Mouse (Mus musculus): ENCODE data around the gene Kcna2.
A peak's percentile ranks its signal among the peaks of the same experiment; 100 is the strongest.

Gene Kcna2

GRCm38 (mm10) chr3:107101787-107102651 lies 1.1 kb downstream of the Kcna2 start:
- DNase-seq (ENCODE audit: low spot score): peak; percentile 59

- no peak for DNase-seq (ENCODE audit: low spot score)
These were observed 2.1 kb downstream of the Kcna2 start for GRCm38 (mm10) chr3:107103041-107103440.

DNA sequence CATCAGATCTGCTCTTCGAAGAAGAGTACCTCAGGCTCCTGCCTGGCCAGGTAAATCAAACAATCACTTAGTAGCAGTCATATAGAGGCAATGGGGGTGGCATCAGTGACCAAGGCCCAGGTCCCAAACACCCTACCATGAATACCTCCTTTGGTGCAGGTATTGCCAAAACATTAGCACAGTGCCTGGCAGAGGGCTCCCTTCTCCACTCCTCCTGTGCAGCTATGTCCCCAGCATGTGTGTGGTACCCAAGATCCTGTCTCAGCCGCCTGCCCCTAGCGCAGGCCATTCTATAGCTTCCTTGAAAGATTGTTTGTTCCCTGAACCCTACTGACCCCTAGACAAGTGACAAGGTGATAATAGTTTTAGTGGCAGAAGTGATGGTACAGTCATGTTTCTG lies 2.5 kb downstream of the Kcna2 start:
- DNase-seq (ENCODE audit: low spot score): no peak

GRCm38 (mm10) chr3:107105986-107106385 lies 5.0 kb downstream of the Kcna2 start:
- no peak for DNase-seq (ENCODE audit: low spot score)

- DNase-seq (ENCODE audit: low spot score): no peak
These were observed 11.6 kb downstream of the Kcna2 start for GRCm38 (mm10) chr3:107112498-107112897.

GRCm38 (mm10) chr3:107112932-107113659 lies 12.2 kb downstream of the Kcna2 start:
- no peak for DNase-seq (ENCODE audit: low spot score)

DNA sequence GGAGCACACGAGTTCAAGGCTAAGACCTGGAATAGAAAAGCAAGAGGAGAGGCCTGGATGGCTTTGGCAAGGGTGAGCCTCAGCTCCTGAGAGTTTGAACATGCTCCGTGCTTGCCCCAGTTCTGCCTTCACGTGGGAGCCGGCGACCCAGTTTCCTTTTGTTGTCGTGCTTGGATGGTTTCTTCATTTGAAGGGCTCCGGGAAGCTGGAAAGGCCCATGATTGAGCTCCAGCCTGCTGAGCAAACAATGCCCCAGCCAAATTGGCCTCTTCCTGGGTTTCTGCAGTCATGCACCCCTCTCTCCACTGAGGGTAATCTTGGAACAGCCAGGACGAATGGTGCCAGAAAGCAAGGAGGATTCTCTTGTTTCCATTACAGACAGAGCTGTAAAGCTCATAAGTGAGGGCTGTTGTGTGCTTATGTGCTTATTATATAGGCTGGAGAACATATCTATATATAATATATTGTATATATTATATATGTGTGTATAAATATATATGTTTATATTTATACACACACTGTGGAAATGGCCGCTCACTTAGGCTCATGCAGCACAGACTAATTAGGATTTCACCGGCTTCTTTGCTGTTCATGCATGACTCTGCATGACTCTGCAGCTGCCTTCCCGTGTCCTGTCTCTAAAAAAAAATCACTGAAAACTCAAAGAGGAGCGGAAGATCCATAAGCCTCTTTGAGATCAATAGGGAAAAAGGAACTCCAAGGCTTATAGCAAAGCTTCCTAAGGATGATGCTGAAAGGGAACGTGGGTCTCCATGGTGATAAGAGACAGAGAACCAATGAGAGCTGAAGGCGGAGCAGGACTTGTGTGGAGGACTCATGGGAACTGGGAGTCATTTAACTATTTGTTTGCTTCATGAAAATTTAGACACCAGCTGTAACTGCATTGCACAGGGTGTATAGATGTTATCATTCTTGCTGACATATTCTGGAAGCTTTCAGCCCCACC lies 13.1 kb downstream of the Kcna2 start:
- DNase-seq (ENCODE audit: low spot score): peak; percentile 13

DNA sequence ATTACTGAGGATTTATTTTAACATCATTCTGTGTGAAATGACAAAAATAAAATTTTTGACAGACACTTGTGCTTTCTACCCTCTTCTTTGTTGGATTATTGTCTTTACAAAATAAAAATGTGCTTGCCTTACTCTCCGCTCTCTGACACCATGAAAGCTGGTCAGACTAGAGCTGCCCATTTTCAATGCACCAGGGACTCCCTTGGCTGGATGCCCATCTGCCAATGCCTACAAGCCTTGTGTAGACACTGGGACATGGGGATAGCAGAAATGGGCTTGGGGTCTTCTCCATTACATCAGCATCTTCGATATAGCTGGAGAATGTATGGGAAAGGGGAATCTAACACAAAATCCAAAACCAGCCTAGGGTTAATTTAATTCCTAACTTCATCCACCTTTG lies 14.0 kb downstream of the Kcna2 start:
- no peak for DNase-seq (ENCODE audit: low spot score)

- no peak for DNase-seq (ENCODE audit: low spot score)
These were observed 14.8 kb downstream of the Kcna2 start for GRCm38 (mm10) chr3:107115746-107116145.

DNA sequence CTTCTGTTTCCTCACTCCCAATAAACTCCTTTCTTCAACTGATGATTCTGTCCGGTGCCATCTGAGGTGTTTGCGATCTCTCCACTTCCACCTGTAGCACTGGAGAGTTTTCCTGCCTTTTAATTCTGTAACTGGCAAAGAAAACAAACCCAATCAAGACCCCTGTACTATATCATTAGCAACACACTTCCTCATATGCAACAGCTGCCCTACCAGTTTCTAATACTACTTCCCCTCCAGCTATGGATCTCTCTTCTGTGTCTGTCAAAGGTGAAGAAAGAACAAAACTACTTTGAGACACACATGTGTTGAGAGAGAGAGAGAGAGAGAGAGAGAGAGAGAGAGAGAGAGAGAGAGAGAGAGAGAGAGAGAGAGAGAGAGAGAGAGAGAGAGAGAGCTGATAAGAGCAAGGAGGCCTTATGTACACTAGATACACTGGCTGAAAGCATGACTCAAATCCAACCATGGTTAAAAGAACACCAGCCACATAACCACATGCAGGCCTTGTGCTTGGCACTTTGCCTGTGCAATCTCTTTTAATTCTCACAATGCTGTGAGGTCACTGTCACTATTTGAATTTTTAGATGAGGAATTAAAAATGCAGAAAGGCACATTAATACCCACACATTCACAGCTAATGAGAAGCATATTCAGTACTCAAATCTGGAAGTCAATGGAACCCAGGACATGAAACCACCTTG lies 19.1 kb downstream of the Kcna2 start:
- no peak for DNase-seq (ENCODE audit: low spot score)

DNA sequence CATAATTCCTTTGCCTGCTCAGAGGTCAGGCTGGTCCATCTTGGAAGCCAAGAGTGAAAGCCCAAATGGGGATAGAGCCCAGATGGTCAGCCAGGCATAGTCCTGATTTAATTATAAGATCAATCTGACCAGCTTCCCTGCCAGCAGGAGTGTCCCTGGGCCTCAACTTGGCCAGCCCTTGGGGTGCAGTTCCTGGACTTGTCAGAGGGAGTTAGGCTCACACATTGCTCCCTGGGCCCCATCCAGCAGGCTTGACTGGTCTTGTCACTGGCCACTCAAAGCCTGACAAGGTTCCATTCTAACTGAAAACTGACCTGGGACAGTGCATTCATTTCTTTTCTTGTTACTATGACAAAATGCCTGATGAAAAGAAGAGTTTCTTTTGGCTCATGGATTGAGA lies 21.4 kb downstream of the Kcna2 start:
- DNase-seq (ENCODE audit: low spot score): no peak

GRCm38 (mm10) chr3:107127667-107128066 lies 26.7 kb downstream of the Kcna2 start:
- DNase-seq (ENCODE audit: low spot score): no peak

GRCm38 (mm10) chr3:107128421-107128820 lies 27.5 kb downstream of the Kcna2 start:
- no peak for DNase-seq (ENCODE audit: low spot score)

- no peak for DNase-seq (ENCODE audit: low spot score)
These were observed 28.3 kb downstream of the Kcna2 start for GRCm38 (mm10) chr3:107129251-107129650.

- no peak for DNase-seq (ENCODE audit: low spot score)
These were observed 29.8 kb downstream of the Kcna2 start for GRCm38 (mm10) chr3:107130661-107131326.

GRCm38 (mm10) chr3:107131846-107132245 lies 30.9 kb downstream of the Kcna2 start:
- no peak for DNase-seq (ENCODE audit: low spot score)

GRCm38 (mm10) chr3:107132651-107133050 lies 31.7 kb downstream of the Kcna2 start:
- DNase-seq (ENCODE audit: low spot score): no peak

DNA sequence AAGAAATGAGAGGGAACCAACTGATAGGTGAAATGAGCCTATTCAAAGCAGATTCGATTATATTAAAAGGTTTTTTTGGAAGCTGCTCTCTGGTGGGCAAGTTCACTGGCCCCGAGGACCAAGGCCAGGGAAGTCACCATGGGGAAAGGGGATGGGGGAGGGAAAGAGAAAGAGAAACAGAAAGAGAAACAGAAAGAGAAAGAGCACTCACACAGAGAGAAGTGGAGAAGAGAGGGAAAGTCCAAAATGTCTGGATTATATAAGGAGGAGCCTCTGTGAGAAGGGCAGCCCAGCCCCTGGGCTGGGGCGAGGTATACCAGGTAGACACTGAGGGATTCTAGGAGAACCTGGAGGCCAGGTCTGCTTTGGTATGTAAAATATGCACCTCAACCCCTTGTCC lies 33.5 kb downstream of the Kcna2 start:
- DNase-seq (ENCODE audit: low spot score): no peak

DNA sequence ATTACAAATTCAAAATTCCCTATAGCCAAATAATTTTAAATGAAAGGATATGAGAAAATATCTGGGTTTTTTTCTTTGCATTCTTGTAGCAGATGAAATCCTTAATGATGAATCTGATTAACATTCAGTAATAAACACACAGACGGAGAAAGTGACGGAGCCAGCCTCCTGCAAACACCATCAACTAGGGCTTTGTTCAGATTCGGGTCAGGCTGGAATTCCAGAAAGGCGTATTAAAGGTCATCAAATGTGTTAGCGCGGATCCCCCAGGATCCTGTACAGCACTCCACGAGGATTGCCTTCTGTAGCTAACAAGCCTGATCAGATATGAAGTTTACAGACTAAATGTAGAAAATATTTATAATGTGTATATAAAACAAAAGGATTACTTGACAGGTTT lies 46.2 kb downstream of the Kcna2 start:
- no peak for DNase-seq (ENCODE audit: low spot score)

- peak; percentile 28 for DNase-seq (ENCODE audit: low spot score)
These were observed 48.1 kb downstream of the Kcna2 start for GRCm38 (mm10) chr3:107149006-107149405.

GRCm38 (mm10) chr3:107150469-107150868 lies 49.5 kb downstream of the Kcna2 start:
- no peak for DNase-seq (ENCODE audit: low spot score)
